Mouse (Mus musculus): ENCODE data around the gene Pcmt1.

The Pcmt1 gene

DNA sequence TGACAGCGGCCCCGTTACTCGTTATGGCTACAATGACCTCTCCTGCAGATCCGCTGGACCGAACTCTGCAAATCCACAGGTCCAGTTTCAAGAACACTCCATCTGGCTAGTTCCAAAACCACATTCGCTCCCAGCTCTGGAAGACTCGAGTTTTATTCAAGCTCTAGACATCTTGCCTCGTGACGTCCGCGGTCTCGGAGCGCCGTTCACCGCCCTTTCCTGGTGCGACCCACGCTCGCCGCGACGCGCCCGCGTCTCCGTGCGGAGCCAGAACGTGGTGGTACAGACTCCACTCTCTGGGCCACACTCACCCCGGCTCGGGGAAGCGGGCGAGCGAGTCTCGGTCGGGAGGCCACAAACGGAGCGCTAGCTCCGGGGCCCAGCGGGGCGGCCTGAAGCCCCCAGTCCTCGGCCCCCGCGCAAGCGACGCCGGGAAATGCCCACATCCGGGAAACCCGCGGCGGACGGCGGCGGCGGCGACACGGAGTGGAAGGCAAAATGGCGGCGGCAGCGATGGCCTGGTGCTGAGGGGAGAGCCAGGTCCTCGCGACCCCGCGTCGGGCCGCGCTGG, at the start of gene Pcmt1, which contains the start of gene Lats1:
Gene Pcmt1 (minus strand): TSS at position 406 of the 571 bp plus-strand sequence.
Gene Lats1 (plus strand): TSS at position 484 of the 571 bp plus-strand sequence.
- in situ Hi-C loops (cut with MboI, MseI) = no loop called here

DNA sequence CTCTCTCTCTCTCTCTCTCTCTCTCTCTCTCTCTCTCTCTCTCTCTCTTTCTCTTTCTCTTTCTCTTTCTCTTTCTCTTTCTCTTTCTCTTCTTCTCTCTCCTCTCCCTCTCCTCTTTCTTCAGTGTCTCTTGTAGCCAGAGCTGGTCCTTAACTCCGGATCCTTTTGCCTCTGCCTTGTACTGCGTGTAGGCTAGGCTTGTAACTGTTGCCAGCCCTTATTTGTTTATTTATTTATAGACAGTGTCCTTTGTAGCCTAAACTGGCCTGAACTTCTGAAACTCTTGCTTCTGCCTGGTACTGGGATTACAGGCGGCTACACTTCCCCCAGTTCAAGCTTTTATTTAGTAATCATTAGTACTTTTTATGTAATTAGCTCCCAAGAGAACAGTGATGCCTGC, 46.1 kb upstream of the Pcmt1 start:
- in situ Hi-C loops (cut with MboI, MseI) = loop anchor here in 1 of 2 experiments (10.0 kb wide), 1 partner anchor 58 kb away; no protein-coding TSS in a partner anchor

DNA sequence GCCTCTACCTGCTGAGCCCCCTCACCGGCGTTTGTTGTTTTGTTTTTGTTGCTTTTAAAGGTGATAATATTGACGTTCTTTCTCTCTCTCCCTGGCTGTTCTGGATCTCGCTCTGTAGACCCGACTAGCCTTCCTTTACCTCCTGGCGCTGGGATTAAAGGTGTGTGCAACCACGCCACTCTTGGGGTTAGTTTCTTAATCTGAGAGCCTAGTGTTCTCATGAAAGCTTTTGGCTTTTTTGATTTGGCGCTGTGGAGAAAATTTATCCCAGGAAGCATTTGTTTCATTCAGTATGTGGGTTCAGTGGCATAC, 45.5 kb upstream of the Pcmt1 start:
- in situ Hi-C loops (cut with MboI, MseI) = loop anchor here in 1 of 2 experiments (10.0 kb wide), 1 partner anchor 58 kb away; no protein-coding TSS in a partner anchor

DNA sequence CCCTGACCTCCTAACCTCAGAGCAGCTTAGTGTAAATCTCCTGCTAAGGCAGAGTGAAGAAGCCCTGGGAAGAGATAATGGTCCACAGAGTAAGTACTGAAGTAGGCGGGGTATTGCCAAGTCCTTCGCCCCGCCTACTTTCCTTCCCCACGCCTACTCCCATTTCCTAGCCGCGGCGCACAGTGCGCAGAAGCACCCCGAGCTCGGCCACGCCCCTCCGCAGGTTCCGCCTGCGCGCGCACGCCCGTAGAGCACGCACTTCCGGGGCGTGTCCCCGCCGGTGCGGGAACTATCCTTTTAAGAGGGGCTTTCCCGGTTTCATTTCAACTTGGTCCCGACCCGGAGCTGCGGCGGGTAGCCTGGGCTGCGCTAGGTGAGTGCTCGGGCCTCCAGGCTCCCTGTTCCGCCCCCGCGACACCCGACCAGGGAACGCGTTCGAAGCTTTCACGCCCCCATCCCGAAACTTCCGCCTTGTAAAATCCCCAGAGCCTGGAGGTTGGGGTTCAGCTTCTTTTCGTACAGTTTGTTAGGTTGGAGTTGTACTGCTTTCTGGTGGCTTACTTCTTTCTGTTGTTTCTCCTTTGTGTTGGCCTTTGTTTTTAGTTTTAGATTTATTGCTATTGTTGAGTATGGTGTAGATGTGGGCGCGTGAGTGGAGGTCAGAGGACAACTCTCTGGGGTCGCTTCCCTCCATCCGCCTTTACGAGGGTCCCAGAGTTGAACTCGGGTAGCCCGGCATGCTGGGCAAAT, 45.0 kb upstream of the Pcmt1 start, which contains the start of gene Katna1:
Gene Katna1 (plus strand): TSS at position 250 of the 750 bp plus-strand sequence.
- in situ Hi-C loops (cut with MboI, MseI) = loop anchor here in 1 of 2 experiments (10.0 kb wide), 1 partner anchor 59 kb away; no protein-coding TSS in a partner anchor

DNA sequence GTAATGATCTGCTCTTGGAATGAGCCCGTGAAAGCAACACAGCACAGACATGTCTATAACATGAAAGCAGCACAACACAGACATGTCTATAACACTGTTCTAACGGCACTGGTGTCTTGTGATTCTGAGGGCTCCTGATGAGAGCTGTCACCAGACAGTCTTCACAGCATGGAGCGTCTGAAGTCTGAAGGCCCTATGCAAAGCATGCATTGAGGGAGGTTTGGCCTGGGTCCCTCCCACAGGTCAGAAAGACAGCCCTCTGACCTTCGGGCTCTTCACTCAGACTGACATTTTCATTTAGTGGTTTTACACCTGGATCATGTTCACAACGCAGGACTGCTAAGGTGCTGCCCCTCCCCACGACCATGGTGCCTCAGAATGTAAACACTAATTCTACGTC, 34.1 kb upstream of the Pcmt1 start:
- in situ Hi-C loops (cut with MboI, MseI) = loop anchor here in 1 of 2 experiments (10.0 kb wide), 1 partner anchor 220 kb away; no protein-coding TSS in a partner anchor

DNA sequence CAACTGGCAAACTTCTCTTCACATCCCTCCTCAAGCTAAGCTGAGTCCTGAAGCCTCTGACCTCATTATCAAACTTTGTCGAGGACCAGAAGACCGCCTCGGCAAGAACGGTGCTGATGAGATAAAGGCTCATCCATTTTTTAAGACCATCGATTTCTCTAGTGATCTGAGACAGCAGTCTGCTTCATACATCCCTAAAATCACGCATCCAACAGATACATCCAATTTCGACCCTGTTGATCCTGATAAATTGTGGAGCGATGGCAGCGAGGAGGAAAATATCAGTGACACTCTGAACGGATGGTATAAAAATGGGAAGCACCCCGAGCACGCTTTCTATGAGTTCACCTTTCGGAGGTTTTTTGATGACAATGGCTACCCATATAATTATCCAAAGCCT, 31.6 kb upstream of the Pcmt1 start:
- in situ Hi-C loops (cut with MboI, MseI) = loop anchor here in 1 of 2 experiments (10.0 kb wide), 1 partner anchor 218 kb away; no protein-coding TSS in a partner anchor

DNA sequence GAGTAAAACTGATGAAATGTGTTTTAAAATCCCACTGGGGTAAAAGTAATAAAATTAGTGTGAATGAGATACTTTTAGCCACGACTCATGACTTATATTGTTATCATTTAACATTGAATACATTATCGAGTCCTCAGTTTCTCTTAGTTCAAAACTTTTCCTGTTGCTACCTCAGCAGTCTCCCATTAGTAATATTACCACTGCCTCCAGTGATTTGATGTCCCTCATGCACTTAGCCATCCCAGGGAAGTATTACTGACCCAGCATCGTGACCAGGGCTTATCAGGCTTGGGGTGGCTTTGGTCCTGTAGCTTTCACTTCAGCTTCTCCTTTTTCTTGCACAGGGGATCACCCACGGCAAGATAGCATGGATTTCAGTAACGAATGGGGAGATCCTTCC, 29.2 kb upstream of the Pcmt1 start:
- in situ Hi-C loops (cut with MboI, MseI) = loop anchor here in 1 of 2 experiments (10.0 kb wide), 1 partner anchor 215 kb away; no protein-coding TSS in a partner anchor

DNA sequence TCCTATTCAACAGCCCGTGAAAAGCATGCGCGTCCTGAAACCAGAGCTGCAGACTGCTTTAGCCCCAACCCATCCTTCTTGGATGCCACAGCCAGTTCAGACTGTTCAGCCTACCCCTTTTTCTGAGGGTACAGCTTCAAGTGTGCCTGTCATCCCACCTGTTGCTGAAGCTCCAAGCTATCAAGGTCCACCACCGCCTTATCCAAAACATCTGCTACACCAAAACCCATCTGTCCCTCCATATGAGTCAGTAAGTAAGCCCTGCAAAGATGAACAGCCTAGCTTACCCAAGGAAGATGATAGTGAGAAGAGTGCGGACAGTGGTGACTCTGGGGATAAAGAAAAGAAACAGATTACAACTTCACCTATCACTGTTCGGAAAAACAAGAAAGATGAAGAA, 21.6 kb upstream of the Pcmt1 start:
- in situ Hi-C loops (cut with MboI, MseI) = no loop called here

DNA sequence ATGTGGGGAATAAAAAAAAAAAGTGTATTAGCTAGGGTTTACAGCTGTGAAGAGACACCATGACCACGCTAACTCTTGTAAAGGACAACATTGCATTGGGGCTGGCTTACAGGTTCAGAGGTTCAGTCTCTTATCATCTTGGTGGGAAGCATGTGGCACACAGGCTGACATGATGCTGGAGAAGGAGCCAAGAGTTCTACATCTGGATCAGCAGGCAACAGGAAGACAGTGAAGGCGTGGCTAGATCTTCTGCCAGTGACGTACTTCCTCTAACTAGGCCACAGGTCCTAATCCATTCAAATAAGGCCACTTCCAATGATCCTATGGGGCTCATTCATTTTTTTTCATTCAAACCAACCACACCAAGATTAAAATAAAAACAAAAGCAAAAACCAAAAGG, 19.2 kb upstream of the Pcmt1 start:
- in situ Hi-C loops (cut with MboI, MseI) = no loop called here

DNA sequence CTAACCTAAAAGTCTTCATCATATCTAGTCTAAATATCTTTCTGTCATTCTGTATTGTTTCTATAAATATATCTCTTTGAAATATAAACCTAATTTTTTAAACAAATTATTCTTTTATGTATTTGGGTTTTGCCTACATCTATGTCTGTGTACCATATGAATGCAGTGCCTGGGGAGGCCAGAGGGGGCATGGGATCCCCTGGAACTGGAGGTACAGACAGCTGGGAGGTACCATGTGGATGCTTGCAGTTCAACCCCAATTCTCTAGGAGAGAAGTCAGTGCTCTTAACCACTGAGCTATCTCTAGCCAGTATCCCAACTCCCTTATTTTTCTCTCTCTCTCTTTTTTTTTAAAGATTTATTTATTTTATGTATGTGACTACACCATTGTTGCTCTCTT, 14.3 kb upstream of the Pcmt1 start:
- in situ Hi-C loops (cut with MboI, MseI) = no loop called here

DNA sequence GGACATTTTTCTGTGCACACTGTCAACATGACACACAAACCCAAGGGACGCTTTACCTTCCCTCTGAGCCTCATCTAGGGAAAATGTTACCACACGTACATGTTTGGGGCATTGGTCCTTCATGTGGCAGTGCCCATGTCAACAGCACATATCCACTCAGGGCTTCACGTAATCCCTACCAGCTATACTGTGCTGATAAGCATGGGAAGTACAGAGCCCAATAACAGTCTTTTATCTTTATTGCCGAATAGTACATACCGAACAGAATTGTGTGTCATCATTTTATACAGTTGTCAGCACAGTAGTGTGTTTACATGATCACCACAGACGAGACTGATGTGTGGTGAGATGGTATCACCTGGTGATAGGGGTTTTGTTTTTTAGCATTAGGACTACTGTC, 6.0 kb upstream of the Pcmt1 start:
- in situ Hi-C loops (cut with MboI, MseI) = loop anchor here in 1 of 2 experiments (5.0 kb wide), 1 partner anchor 35 kb away; no protein-coding TSS in a partner anchor

DNA sequence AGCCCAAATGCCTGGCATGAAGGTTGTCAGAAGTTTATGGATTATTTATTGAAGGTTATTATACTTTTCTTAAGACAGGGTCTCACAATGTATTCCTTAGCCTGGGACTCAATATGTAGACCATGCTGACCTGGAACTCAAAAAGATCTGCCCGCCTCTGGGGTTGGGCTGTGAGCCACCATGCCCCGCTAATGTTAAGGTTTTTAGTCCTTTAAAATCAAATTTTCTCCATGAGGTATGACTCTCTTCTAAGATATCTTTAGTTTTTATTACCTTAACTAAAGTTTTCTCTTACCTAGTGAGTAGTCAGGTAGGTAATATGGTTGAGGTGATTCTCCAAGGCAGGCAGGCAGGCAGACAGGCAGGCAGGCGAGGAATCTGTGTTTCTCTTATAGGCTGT, 1.3 kb upstream of the Pcmt1 start:
- in situ Hi-C loops (cut with MboI, MseI) = no loop called here

DNA sequence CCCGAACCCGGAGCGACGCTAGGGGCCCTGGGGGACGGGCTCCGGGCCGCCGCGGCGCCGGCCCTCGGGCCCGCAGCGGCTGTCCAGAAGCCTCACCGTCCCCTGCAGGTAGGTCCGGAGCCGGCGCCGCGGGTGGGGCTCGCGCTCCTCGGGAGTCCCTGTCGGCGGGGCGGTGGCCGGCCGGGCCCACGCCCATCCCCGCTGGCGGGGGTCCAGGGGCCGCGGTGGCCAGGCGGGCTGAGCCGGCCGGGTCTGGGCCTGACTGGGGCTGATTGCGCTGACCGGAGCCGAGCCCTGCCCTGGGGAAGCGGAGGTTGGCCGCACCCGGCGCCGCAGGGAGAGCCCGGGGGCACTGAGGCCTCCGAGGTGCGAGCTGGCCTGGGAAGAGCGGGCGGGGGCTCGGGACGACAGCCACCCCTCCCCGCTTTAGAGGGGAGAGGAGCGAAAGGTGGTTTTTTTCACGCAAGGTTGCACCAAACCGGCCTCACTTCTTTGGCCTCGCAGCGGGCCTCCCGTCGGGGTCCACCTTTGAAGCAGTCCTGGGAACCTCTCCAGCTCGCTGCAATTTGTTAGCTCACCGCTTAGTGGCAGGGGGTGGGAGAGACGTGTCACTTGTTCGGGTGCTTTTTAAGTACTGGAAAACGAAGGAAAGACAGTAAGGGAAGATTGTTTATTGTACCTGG, 548 bp upstream of the Pcmt1 start:
- in situ Hi-C loops (cut with MboI, MseI) = no loop called here

DNA sequence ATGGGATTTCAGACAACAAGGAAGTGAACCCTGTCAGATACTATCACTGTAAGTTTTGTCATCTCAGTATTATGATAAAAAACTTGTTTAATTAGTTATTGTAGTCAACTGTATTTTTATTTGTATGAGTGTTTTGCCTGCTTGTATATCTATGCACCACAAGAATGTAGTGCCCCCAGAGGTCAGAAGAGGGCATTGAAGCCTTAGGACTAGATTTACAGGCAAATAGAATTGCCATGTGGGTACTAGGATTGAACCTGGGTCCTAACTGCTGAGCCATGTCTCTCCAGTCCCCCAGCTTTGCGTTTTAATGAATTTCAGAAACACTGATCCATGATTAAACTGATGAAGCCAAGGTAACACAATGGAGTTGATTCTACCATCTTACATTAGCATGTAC, 7.3 kb downstream of the Pcmt1 start:
- in situ Hi-C loops (cut with MboI, MseI) = loop anchor here in 1 of 2 experiments (25.0 kb wide), 1 partner anchor 1861 kb away; the partner anchor contains the start of genes Fbxo5 and Mtrf1l

DNA sequence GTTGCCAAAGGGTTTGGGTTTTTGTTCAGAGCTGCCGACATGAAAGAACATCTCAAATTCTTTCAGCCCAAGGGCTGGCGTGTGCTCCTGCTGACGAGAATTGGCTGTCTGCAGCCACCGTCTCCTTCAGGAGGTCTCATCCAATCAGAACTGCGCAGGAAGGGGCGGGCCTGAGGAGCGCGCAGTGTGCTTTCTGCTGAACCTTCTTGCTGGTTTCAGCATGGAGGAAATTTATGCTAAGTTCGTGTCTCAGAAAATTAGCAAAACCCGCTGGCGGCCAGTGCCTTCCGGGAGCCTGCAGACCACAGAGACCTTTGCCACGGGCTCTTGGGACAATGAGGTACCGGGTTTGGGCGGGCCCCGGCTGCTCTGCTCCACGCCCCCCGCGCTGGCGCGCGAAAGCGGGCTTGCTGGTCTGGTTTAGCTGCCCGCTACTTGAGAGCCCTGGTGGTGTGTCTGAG, 13.6 kb downstream of the Pcmt1 start, which contains the start of gene Nup43:
Gene Nup43 (plus strand): TSS at position 162 of the 461 bp plus-strand sequence.
- in situ Hi-C loops (cut with MboI, MseI) = loop anchor here (10.0 to 25.0 kb wide), 2 partner anchors 683 to 1855 kb away; partner anchors contain the start of genes Fbxo5 (in 1 of the 2) and Mtrf1l (in 1 of the 2)

DNA sequence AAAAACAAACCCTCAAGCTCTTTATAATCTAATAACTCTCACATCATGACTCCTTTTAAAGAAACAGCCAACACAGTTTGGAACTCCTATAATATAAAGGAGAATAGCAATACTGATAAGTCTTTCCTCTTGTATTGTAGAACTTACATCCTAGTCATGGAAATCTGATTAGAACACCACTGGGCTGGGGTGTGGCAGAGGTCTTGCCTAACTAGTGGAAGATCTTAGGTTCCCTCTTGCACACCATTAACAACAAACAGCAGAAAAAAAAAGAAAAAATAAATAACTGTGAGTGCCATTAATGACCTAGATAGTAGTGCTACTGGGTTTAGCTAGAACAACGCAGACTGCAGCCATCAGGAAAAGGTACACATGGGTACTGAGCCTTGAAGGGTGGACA, 16.0 kb downstream of the Pcmt1 start:
- in situ Hi-C loops (cut with MboI, MseI) = loop anchor here (10.0 to 25.0 kb wide), 2 partner anchors 680 to 1853 kb away; partner anchors contain the start of genes Fbxo5 (in 1 of the 2) and Mtrf1l (in 1 of the 2)

DNA sequence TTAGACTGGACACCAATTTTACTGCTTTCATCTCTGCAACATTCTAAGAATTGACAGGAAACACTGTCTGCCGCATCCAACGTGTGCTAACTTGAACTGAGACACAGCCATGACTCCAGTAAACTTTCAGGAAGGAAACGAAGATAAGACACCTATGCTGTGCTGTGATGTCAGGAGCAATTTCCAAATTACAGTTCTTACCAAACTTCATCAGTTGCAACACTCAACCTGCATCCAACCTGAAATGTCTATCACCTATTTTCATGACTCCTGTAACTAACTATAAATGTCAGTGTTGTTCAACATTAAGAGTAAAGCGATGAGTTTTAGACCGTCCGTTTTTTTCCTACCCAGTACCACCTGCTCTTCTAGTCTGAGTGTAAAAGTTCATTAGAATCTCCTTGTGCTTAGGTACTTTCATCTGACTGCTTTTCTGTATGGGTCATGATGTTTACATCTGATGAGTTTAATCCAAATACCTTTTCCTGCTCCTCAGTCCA, 16.9 kb downstream of the Pcmt1 start:
- in situ Hi-C loops (cut with MboI, MseI) = loop anchor here (10.0 to 25.0 kb wide), 2 partner anchors 679 to 1852 kb away; partner anchors contain the start of genes Fbxo5 (in 1 of the 2) and Mtrf1l (in 1 of the 2)

DNA sequence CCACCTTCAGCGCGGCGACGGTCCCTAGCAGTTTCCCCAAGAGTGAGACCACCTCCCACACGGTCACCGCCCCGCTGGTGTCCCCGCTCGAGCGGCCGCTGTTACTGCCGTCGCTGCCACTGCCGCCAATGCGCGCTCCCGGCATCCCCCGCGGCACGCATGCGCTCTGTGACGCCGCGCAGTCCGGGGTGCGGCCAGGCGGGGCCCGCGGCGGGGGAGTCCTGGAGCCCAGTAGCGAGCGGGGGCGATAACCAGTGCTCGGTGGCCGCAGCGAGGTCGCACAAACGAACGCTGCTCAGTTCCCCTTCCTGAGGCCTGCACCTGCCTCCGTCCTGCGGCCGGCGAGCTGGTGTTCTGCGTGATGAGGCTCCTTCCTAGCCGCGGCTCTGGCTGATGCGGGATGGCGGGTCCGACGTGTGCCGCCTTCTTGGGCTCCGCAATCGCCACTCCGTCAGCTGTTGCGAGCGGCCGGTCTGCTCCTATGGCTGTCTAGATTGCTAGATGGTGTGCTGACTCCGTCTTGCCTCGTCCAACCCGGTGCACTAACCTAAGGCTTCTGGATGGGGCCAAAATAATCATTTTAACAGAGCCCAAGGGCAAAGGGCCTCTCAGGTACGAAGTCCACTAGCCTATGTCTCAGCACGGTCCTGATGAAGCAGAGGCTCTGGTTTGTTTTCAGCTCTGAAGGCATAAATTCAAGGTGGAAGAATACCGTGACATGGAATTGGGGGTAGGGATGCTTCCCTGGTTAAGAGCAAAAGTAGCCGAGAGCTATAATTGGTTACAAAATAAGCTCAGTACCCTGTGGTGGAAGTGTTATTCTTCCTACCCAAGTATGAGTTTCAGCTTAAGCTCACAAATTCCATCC, 17.5 kb downstream of the Pcmt1 start:
- in situ Hi-C loops (cut with MboI, MseI) = loop anchor here (10.0 to 25.0 kb wide), 2 partner anchors 679 to 1851 kb away; partner anchors contain the start of genes Fbxo5 (in 1 of the 2) and Mtrf1l (in 1 of the 2)

DNA sequence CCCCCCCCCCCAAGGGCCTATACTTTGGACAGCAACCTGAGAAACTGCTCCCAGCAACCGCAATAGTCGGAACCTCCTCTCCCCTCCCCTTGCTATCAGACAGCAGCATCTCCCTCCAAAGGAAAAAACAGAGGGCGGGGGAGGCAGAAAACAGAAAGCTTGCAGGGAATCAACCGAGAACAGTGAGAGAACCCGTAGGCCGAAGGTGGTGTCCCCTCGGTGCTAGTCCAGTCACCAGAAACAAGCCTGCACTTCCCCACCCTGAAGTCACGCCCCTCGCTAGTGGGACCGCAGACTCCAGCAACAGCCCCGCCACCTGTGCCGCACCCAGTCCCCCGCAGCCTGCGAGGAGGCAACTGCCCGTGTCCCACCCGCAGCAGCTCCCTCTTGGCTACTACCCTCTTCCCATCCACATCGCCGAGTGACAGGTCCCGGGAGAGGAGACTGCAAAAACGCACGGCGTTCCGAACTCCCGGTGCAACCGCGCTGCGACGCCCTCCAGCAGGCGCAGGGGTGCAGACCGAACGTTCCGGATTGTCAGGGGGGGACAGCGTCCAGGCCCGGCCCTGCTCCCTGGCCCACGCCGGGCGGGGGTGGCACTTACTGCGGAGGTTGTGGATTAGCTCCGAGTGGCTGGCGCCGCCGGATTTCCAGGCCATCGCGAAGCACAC, 18.3 kb downstream of the Pcmt1 start:
- in situ Hi-C loops (cut with MboI, MseI) = loop anchor here (10.0 to 25.0 kb wide), 2 partner anchors 678 to 1850 kb away; partner anchors contain the start of genes Fbxo5 (in 1 of the 2) and Mtrf1l (in 1 of the 2)
